Mouse (Mus musculus) urinary bladder, adult 2 months (tissue): ENCODE data around the gene Gxylt1. TPM values are rescaled to one million over a fixed set of nuclear protein-coding genes. Genes with fewer than 3 reads are reported as not detected.

Source experiments
- polyA plus RNA-seq: library from polyadenylated mRNA; depleted of rRNA; stranded (reverse); fragments of >200 nt; gene quantifications from 2 replicates; pipeline ENCODE4 v1.2.3, GENCODE M21; 2012; rRNA removed

Gxylt1 gene
- polyA plus RNA-seq, 1 experiment: 5.9 TPM

Other genes with a start within 250 kb of the Gxylt1 start
- gene Yaf2, start 61.8 kb upstream of the Gxylt1 start, polyA plus RNA-seq: 44.7 and 47.3 TPM in 2 replicates
- 93.8 and 107 TPM in 2 replicates for gene Zcrb1, start 123.2 kb upstream of the Gxylt1 start, polyA plus RNA-seq
- gene Pphln1, start 123.2 kb upstream of the Gxylt1 start, polyA plus RNA-seq: 15.9 and 20.2 TPM in 2 replicates